Mouse (Mus musculus): Measurements from ENCODE around the gene Anapc13.

The Anapc13 gene

GRCm38 (mm10) chr9:102625983-102626838, at the start of gene Anapc13, which contains the start of gene Cep63:
TSS of gene Anapc13 (plus strand) at chr9:102626296.
TSS of gene Cep63 (minus strand) at chr9:102626534.
- peak; percentile 98 for DNase-seq (ENCODE audit: low read depth)

DNA sequence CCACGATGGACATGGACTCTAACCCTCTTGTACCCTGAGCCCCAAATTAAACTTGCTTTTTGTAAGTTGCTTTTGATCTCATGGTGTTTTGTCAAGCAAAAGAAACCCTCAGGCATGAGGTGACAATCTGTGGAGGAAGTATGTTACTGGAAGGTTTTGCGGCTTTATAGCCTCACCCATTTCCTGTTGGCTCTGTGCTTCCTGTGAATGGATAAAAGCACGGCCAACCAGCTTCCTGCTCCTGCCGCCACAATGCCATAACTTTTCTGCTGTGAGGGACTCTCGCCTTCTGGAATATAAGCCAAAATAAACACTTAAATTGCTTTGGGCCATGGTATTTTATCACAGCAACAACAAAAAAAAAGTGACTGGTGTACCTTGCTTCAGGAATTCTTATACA, 48.6 kb upstream of the Anapc13 start:
- no peak for DNase-seq (ENCODE audit: low read depth)

- DNase-seq (ENCODE audit: low read depth) = no peak
These were observed 44.1 kb upstream of the Anapc13 start for GRCm38 (mm10) chr9:102581921-102582469.

DNA sequence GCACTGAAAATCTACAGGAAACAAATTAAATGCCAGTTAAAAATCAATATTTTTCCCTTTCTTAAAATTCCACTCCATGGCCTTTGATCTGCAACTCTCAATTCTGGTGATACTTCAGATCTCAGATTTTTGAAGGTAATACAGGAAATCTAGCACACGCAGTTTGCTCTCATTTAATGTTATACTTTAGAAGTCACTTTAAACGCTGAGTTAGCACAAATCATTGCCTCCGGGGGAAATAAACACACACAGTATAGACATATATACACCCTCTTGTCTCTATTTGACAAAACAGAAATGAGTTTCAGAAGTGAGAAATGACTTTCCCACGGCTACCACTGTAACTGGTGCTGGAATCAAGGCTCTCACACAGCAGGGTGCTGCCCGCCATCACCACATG, 38.7 kb upstream of the Anapc13 start:
- no peak for DNase-seq (ENCODE audit: low read depth)

GRCm38 (mm10) chr9:102594667-102595393, 31.3 kb upstream of the Anapc13 start:
- no peak for DNase-seq (ENCODE audit: low read depth)

GRCm38 (mm10) chr9:102595662-102596436, 30.2 kb upstream of the Anapc13 start:
- DNase-seq (ENCODE audit: low read depth) = peak; percentile 3

DNA sequence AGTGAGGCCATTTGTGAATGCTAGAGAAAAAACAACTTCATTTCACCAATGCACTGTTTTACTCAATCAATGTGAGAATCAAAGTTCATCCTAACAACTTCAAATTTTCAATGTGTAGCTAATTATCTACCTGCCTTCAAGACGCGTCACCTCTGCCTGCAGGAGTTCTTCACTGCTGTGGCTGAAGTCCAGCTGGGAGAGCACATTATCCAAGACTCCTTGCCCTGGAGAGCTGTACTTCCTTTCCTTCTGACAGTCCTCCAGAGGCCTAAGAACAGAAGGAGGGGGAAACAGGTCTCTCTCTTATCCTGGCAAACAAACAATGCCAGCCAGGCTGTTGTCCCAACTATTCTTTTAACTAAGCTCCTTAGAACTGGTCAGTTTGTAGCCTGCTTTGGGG, 24.9 kb upstream of the Anapc13 start:
- DNase-seq (ENCODE audit: low read depth) = no peak

DNA sequence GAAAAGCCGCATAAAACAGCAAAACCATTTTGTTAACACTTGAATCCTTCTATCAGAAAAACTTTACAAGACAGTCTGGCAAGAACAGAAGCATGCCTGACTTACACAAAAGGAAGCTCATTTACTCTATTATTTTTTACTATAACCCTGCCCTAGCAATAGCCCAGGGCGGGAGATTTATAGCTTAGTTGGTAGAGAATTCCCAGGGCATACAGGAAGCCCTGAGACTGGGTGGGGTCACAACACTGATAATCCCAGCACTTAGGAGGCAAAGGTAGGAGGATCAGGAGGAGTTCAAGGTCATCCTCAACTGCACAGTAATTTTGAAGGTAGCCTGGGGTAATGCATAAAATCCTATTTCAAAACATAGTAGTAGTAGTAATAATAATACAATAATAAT, 24.4 kb upstream of the Anapc13 start:
- no peak for DNase-seq (ENCODE audit: low read depth)

- DNase-seq (ENCODE audit: low read depth) = no peak
These were observed 20.9 kb upstream of the Anapc13 start for GRCm38 (mm10) chr9:102605162-102605561.

GRCm38 (mm10) chr9:102607471-102607870, 18.6 kb upstream of the Anapc13 start:
- no peak for DNase-seq (ENCODE audit: low read depth)

DNA sequence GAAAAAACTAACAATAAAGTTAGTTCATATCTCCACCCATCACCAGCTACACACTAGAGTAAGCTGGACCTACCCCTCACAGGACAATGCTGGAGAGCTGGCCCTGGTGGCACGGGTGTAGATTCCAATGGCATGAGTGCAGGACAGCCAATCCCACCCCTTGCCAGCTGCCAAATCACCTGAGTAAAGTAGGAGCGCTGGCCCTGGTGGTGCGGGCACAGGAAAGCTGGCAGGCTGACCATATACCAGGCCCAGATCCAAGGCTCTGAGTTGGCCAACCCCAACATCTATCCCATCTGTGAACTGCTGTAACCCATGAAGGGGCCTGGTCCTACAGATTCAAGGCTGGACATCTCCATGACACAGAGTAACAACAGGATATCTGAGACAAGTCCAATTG, 16.9 kb upstream of the Anapc13 start:
- DNase-seq (ENCODE audit: low read depth) = no peak

DNA sequence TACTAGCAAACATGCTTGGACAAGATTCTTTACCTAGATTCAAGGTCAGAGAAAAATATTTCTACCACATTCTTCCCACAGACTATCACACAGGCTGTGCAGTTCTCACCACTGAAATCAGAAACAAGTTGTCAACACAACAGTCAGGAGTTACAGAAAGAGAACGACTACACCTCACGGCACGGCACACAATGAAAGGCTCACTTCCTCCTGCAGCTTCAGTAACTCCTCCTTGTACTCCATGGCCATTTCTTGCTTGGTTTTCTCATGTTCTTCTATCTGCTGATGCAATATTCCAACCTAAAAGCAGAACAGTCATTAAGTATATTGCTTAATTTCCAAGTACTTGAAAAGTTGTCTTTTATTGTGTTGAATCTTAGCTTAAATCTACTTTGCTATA, 11.0 kb upstream of the Anapc13 start:
- DNase-seq (ENCODE audit: low read depth) = no peak

DNA sequence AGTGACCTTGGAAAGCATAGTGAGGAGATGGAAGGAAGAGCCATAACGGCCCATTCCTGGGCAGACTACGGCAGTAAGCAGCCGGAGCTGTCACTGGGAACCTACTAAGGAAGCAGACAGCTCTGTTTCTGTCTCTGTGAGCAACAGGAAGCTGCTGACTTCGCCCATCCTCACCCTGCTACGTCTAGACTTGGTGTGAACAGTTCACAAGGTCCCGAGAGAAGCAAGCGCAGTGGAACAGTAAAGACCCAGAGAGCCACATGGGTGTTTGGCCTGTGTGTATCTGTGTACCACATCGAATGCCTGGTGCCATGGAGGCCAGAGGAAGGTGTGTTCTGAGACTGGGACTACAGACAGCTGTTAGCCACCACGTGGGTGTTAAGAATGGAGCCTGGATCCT, 9.8 kb upstream of the Anapc13 start:
- no peak for DNase-seq (ENCODE audit: low read depth)

GRCm38 (mm10) chr9:102621385-102621784, 4.7 kb upstream of the Anapc13 start:
- no peak for DNase-seq (ENCODE audit: low read depth)

DNA sequence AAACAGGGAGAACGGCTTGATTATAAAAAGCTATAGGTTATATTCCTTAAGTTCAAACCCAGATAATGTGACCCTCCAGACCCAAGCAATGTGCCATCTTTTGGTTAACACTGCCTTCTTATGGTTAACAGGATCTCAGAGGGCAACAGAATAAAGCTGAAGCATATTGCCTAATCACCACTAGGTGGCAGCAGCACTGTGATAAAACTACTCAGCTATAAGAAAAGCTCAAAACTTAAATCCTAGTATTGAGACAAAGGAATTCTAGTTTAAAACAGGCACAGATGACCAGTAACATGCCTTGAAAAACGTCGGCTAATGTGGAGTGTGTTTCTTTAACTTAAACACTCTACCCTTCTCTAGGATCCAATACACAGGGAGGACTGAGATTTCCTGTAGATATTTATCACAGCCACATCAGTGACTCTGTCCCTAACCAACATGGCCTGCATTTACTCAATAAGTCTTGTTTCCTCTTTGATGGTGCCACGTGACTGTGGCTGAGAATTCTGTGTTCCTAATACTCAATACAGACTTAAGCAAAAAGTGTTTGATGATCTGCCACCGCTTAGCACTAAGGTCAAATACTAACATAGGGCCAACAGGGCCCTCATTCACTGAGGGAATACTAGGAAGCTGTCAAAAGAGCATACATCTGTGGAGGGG, 3.8 kb upstream of the Anapc13 start:
- peak; percentile 86 for DNase-seq (ENCODE audit: low read depth)

GRCm38 (mm10) chr9:102622876-102623275, 3.2 kb upstream of the Anapc13 start:
- no peak for DNase-seq (ENCODE audit: low read depth)

- DNase-seq (ENCODE audit: low read depth) = no peak
These were observed 2.5 kb upstream of the Anapc13 start for GRCm38 (mm10) chr9:102623581-102623980.

GRCm38 (mm10) chr9:102625401-102625982, 604 bp upstream of the Anapc13 start:
- no peak for DNase-seq (ENCODE audit: low read depth)

GRCm38 (mm10) chr9:102626839-102627225, 736 bp downstream of the Anapc13 start:
- peak; percentile 55 for DNase-seq (ENCODE audit: low read depth)

- DNase-seq (ENCODE audit: low read depth) = no peak
These were observed 1.3 kb downstream of the Anapc13 start for GRCm38 (mm10) chr9:102627442-102627841.

- no peak for DNase-seq (ENCODE audit: low read depth)
These were observed 3.0 kb downstream of the Anapc13 start for GRCm38 (mm10) chr9:102629052-102629451.
